Mouse (Mus musculus) lung, postnatal 0 days (tissue): Measurements from ENCODE around the gene Fbxl8.

Experiments
- CTCF ChIP-seq: IDR thresholded peaks from 2 replicates; pipeline ENCODE4 v1.5.1; 2016; ENCODE audit warnings: antibody characterized with exemption, mild to moderate bottlenecking
- EP300 ChIP-seq: IDR thresholded peaks from 2 replicates; pipeline ENCODE4 v1.6.1; 2016; ENCODE audit warnings: antibody characterized with exemption, mild to moderate bottlenecking, control low read depth

DNA sequence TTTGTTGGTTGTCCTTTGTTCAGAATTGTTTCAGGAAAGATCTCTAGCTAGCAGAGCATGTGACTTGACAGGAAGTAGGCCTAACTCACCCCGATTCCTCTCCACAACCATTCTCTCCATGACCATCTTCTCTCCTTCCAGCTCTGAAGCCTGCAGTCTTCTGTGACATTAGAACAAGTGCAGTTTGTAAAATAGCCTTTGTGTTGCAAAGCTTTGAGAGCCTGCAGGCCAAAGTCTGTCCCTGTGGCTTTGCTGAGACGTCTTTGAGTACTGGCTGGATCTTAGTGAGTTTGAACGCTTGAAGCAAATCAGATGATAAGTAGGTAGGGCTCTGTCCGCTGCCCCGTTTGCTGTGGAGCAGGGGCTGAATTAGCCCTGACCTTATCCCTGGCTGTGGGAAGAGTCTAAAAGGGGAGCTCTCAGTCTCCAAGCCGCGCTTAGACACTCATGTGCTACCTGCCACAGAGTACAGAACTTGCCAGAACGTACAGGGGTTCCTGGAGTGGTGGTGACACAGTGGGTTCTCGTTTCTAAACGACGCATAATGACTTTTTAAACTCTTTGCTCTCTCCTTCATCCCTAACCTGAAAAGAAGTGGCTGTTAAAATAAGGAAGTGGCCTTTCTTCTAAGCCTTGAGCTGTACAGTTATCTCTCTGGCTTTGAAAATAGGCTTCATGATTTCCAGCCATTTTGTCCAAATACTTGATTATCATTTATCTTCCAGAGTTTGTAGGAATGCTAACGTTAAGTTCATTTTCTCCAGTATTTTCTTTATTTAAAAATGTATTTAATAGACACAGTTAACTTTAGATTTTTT is 32.7 kb upstream of the Fbxl8 start:
- TF ChIP-seq CTCF (no peak), EP300 (no peak)
